Mouse (Mus musculus) MN1 (cell line): ENCODE results near the gene Susd2.

Source experiments
- DNase-seq: peaks from one replicate; pipeline ENCODE4 v3.0.0-alpha.2; 2016; ENCODE audit warnings: low spot score

The Susd2 gene

DNA sequence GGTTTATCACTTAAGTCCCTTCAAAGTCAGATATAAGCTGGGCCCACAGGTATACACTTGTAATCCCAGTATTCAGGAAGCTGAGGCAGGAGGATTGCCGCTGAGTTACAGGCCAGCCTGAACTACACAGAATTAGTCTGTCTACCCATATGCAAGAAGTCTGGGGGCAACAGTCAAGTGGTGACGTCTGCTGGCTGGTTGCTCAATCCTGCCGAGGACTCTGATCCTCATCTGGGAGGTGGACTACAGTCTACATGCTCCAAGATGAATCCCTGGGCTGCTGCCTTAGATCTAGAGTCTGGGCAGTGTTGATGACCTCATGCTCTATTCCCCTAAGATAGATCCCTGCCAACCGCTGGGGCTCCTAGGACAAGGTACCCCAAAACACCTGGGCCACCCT is 10.2 kb upstream of the Susd2 start:
- no peak for DNase-seq

DNA sequence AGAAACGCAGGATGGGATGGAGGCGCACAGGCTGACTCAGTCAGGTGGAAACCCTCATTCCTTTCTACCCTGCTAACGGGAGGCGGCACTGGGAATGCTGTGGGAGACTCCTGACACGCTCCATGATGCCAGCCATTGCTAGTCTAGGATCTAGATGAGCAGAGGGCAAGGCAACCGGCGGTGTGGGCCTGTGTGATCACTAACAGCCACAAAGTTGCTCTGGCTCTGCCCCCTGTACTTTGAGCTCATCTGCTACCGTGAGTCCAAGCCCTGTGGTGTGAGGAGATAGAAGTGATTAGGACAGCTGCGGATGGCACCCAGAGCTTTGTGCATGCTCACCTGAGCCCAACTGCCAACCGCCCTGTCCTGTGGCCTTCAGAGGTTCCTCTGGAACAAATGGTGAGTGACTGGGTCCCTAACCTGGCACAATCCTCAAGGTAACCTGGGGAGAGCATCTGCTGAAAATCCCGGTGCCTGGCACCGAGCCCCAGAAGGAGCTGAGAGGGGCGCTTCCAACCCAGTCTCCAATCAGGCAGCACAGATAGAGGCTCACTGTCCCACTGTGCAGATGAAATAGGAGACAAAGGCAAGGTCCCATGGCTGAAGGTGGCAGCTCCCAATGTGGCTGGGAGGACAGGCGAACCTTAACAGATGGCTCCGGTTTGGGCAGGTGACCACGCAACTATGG is 7.7 kb upstream of the Susd2 start:
- DNase-seq, result no peak

DNA sequence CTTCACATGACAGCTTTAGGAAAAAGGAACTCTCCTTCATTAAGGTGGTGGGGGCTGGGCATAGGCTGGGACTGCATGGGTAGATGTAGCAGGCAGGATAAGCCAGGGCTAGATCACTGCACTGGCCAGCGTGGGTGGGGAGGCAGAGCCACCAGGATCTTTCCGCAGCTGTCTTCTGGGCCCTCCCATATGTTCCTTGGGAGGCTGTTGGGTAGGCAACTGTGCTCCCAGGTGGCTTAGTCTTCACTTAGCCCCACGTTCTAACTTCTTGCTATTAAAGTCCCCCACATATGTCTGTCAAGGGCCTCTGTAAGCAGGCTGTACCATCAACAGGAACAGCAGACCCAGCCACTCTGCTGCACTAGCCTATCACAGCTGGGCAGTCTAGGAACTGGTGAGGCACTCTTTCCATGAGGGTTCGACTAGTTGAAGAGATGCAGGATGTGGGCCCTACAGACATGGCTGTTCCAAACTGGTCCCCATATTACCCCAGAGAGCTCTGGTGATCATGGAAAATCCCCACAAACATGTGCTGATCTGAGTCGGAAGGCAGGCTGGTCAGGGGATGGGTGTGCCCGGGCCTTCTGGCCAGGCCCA is 6.6 kb upstream of the Susd2 start:
- no peak for DNase-seq

DNA sequence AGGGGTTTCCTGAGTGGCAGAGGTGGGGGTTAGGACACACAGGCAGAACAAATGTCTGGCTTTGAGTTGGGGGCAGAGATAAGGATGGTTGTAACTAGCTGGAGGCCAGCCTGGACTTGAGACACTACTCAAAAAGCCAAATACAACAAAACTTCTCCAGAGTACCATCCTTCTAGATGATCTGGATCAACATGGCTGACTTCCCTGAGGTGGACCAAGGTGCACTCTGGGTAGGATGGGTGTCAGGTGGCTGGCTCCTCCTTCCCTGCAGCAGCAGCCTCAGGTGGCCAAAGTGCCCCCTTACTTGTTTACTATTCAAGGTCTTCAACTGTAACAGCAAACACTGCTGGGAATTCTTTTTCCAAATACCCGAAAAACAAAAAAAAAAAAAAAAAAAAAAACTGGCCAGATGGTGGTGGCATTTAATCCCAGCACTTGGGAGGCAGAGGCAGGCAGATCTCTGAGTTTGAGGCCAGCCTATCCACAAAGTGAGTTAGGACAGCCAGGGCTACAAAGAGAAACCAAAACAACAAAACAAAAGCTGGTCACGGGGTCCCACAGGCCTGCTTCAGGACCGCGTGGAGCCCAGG is 5.7 kb upstream of the Susd2 start:
- DNase-seq, result no peak

DNA sequence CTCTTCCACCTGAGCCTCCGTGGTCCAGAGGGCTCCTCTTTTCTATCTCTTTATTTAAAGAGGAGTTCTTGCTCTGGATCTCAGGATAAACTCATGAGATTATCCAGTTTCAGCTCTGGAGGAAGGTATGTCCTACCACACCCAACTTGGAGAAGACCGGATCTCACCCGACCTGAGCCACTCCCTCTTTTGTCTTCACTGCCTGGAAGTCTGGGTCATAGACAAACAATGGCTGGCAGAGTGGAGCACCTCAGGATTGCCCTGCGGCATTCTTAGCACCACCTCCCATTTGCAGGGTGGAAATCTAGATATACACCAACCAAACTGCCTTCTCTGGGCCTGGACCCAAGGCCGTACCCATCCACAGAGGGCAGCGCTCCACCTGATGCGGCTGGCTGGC is 5.2 kb upstream of the Susd2 start:
- DNase-seq, result no peak

DNA sequence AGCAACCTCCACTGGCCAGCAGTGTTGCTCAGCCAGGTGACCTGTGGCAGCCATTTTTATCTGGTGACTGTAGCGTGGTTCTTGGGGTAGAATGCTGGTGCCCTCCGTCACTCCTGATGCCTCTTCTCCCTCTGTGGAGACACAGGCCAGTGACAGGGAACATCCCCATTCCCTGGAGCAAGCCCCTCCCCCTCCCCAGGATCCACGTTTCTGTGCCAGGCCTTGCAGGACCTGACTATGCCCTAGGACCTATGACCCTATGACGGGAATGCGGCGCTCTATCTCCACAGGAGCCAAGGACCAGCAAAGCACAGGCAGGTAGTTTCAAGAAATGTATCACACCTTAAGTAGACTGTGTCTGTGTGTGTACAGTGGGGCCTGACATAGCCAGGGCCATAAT is 4.3 kb upstream of the Susd2 start:
- DNase-seq, result no peak

DNA sequence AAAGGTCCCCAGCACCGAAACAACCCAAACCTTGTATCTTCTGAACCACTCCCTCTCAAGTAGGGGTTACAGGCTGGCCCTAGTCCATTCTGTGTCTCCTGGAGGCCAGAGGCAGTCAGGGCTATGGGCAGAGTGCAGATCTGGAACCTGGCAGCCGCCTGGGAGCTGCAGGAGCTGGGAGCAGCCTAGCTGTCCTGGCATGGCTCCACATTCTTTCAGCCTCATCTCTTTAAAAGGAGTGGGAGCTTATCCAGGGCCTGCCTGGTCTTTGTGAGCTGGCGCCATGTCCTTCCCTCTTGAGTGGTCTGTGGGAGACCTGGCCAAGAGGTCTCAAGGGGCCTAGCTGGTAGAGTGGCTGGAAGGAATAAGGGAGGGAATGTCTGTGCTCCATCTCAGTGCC is 3.6 kb upstream of the Susd2 start:
- peak; percentile 89 for DNase-seq

DNA sequence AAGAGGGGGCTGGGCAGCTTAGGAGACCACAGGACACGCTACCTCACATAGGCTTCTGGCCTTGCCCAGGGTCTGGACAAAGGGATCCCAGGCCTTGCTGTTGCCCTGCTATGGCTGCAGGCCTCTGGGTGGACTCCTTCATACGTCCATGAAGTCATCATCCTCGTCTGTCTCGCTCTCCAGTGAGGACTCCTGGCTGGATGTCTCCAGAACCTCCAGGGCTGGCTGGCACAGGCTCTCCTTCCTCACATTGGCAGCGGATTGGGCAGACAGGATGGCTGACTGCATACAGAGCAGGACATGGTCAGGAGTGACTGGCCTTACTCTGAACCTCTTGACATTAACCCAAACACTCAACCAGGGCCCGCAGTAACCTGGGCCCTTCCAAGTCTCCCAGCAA is 2.6 kb upstream of the Susd2 start:
- no peak for DNase-seq

DNA sequence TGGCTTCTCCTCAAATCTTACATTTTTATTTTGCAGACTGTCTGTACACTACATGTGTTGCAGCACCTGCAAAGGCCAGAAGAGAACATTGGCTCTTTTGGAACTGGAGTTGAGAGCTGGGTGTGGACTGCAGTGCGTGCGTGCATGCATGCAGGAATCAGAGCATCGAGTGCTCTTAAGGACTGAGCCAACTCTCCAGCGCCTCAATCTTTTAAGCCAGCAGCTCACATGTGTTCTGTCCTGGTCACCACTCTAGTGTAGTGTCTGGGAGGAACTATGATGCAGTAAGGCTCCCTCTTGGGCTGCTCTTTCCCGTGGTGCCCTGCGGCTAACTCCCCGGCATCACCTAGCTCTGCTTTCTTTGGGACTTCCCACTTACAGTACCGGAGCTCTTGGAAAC is 1.8 kb upstream of the Susd2 start:
- no peak for DNase-seq

DNA sequence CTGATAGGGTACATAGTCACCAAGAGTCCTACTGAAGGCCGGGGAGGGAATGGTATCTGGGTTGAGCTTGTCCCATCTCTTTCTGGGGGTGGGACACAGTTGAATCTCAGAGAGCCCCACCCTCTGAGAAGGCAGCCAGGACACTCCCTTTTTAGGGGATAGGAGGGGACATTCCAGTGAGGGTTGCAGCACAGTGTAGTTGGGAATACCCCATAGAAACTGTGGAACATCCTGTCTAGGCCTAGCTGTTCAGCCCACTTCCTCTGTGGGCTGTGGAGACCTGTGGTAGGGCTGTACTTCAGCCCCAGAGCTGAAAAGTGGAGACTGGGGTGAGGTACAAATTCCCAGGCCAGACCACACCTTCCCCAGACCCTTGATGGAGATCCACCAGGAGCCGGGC is 917 bp downstream of the Susd2 start:
- DNase-seq, result no peak

DNA sequence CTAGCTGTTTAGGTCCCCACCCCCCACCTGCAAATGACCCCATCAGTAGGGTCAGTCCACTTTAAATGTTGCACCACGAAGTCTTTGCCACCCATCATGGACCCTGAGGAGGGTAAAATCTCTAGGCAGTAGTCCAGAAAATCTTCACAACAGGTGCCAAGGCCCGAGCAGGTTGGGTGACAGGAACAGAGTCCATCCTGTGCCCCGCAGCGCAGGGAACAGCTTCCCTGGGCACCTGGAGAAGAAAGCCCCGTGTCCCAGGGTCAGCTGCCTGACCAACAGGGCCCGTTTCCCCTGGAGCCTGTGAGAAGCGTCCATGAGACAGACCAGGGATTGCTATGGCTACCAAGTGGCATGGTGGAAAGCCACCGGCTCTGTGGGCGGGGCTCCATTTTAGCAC is 1.4 kb downstream of the Susd2 start:
- no peak for DNase-seq

DNA sequence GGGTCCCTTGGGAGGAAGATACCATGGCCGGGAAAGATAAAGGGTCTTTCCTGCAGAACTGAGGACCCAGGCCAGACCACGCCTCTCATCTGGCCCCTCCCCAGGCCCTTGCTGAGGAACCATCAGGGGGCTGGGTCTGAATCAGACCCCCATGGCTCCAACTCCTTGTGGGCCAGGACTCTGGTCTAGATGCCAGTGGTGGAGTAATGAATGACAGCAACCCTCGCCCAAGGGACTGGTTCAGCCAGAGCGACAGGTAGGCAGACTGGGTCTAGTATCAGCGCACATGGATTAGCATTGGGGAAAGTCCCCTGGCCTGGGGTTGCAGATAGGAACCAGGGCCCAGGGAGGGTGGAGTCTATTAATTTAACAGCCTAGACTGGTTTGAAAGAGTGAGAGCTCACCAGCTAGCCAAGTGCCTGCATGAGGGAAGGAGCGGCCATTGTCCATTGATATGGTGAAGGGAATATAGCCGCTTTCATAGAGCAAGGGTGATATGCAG is 2.0 kb downstream of the Susd2 start:
- no peak for DNase-seq

DNA sequence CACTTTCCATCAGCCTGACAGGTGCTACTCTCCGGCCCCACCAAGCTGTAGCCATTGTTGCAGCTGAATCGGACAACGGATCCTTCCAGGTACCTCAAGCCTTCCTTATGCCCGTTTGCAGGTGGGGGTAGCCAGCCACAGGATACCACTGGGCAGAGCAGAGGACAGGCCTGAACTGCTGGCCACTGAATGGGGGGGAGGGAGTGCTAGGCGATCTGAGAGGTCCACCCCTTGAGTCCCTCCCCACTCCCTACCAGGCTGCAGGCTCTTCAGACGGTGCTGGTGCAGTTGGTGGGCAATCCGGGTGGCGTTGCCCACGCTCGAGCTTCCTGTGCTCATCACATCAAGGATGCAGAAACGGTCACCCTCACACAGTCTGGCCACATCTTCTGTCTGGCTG is 6.1 kb downstream of the Susd2 start:
- DNase-seq, result no peak

DNA sequence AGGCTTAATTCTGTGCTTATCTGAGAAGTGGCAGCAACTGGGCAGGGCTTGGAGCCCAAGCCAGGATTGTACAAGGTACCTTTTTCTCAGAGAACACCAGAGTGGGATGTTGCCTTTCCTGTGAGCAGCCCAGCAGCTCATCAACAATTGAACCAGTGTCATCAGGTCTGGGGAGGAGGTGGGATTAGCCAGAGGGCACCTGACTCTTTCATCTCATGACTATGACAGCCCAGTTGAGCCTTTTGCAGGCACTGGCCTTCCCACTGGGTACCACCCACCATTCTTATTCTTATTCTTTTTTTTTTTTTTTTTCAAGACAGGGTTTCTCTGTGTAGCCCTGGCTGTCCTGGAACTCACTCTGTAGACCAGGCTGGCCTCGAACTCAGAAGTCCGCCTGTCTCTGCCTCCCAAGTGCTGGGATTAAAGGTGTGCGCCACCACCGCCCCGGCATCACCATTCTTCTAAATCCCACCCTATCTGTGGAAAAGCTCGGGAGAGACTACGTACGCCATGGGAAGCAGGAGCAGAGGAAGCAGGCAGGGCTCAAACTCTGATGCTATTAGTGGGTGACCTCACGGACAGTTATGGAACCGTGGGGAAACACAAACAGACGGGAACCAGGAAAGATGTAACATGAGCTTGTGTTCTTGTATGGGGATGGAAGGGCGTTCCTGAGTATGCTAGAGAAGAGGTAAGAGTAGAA is 7.6 kb downstream of the Susd2 start:
- no peak for DNase-seq

DNA sequence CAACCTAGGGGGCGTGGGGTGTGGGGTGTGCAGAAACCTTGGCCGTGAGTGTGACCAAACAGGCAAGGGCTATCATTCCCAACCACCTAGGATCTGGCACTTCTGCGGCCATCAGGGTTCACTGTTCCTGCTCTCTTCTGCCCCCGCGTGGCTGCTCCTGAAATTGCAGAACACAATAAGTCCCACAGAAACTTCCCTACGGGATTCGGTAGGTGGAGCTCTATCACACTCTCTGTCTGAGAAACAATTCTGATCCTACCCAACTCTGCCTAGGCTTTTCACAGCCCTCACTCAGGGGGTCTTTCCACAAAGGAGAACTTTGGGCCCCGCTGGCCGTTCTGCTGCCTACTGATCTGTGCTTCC is 8.1 kb downstream of the Susd2 start:
- peak; percentile 82 for DNase-seq

DNA sequence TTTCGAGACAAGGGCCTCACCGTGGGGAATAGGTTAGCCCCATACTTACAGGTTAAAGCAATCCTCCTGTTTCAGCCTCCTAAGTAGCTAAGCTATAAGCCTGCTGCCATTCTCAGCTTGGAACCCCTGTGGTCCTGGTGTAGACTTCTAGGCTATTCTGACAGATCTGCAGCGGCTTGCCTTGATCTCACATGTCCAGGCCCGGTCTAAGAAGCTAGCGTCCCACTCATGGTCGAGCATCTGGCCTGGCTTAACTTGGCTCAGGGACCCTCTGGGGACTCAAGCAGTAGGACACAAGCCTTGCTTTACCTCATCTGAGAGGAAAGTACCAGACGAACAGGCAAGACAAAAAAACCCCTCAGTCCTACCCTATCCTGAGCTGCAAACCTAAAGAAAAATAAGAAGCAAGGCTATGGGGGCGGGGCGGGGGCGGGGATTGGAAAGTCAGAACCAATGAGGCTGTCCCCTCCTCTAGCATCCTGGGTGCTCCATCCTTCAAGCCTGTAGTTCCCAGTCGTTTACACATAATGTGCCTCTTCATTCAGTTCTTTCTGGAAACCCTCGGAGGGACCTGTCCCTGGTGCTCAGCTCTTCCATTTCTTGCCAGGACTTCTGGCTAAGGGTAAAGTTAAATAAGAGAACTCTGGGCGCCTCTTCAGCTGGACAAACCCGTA is 8.7 kb downstream of the Susd2 start:
- no peak for DNase-seq

DNA sequence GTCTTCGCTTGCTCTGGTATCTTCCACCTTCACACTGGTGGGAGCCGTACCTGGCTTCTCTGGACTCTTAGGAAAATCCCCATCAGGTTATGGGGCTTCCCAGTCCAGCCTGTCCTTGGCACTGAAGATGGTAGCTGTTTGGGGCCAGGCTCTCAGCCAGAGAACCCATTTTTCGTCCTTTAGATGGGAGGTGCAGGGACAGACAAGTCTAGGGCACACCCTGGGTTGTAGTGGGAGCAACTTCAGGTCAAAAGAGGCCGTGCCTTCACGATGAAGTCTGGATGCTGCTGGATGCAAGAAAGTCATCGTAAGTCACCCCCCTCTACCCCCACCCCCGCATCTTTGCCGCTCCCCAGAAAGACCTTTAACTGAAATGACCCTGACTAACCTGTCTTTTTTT is 9.2 kb downstream of the Susd2 start:
- DNase-seq, result no peak

DNA sequence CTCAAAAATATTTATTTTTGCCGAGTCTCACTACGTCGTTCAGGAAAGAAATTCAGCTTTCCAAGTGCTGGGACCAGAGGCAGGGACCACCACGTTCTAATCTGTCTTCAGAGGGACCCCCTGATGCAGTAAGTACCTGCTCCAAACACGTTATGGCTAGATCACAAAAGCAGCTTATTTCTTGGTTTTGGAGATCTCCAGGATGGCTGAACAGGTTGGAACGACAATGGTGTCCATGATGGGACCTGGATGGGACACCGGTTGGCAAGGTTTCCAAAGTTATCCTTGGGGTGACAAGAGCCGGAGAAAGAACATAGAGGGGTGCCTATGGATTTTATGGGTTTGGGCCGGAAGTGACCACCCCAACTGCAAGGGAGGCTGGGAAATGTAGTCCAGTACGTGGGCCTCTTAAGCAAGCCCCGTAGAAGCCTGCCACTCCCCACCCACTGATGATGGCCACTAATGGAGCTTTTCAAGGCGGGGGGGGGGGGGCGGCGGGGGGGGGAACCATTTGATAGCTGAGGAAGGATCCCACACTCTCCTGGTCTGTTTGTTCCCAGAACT is 10.2 kb downstream of the Susd2 start:
- DNase-seq, result no peak

DNA sequence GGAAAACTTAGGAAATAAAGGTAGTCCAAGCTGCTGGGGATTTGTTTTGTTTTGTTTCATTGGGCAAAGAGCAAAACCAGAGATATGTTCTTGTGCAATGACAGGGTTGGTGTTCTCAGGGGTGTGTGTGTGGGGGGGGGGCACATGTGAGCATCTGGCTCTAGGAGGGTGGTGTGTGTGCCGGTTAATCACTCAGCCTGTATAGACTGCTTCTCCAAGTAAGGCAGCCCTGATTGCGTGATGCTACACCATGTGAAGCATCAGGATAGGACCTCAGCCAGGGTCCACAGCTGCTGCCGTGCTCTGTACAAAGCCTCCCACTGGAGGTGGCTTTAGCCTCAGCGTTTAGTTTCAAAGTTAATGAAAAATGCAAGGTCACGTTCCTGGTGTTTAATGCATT is 10.8 kb downstream of the Susd2 start:
- no peak for DNase-seq

DNA sequence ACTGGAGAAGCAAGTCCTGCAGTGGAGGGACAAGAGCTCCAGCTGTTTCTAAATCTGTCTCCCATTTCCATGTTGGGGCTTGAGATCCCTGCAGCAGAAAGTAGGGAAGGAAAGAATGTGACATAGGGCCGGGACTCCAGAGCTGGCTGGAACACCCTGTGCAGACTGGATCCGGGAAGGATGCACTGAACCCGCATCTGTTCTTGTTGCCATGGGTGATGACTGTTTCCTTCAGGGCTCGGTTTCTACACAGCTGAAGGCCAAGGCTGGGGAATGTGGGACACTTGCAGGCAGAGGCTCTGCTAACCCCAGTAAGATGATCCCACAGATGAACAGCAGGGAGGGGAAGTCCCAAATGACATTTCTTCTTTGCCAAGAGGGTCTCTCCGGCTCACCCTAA is 11.2 kb downstream of the Susd2 start:
- DNase-seq, result peak; percentile 26

DNA sequence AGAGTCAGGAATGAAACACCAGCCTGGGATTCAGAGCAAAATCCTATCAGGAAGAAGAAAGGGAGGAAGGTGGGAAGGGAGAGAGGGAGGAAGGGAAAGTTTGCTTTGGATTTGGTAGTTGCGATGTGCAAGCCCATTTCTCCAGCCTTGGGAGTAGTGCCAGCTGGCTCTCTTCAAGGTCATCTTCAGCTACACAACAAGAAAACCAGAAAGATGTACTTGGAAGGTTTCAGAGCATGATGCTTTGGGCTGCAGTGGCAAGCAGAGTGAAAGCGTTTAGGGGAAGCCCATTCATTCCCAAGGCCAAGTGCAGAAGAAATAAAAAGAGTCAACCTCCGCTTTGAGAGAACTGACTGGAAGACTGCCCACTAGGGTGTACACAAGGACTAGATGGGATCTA is 16.3 kb downstream of the Susd2 start:
- DNase-seq, result peak; percentile 52

DNA sequence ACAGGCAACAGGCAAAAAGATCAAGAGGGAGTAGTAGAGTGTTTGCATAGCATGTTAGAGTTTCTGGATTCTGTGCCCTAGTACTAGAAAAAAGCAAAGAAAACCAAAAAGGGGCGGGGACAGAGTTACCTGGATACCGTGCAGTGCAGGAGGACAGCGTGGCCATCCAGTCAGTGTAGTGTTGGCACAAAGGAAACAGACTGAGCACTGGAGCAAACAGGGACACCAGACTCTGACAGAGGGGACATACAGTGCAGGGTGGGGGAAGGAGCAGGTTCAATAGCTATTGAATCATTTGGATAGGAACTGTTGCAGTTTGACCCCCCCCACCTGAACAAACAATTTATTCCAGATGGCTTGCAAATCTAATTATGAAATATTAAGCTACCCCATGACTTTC is 16.8 kb downstream of the Susd2 start:
- DNase-seq, result peak; percentile 71
